Mouse (Mus musculus): ENCODE results near the gene Ptpn1.

- no peak for TF ChIP-seq EP300 (IDR thresholded peaks at IDR 0.05; ENCODE audit: low read length)
- no peak for TF ChIP-seq TBP (conservative IDR thresholded peaks at IDR 0.05; ENCODE audit: low read depth, low read length)
- TF ChIP-seq RCOR1 (conservative IDR thresholded peaks at IDR 0.05; ENCODE audit: low read depth, low read length): no peak
- no peak for TF ChIP-seq ETS1 (conservative IDR thresholded peaks at IDR 0.05; ENCODE audit: low read depth, low read length)
- no peak for TF ChIP-seq POLR2A (IDR thresholded peaks at IDR 0.05; ENCODE audit: low read depth, low read length)
- TF ChIP-seq POLR2AphosphoS2 (IDR thresholded peaks at IDR 0.05; ENCODE audit: low read depth, low read length): no peak
- no peak for TF ChIP-seq ZKSCAN1 (IDR thresholded peaks at IDR 0.05; ENCODE audit: borderline replicate concordance, low read depth, low read length)
Observed at GRCm38 (mm10) chr2:168005616-168006015, 73.8 kb downstream of the Ptpn1 start.

Measured in CH12.LX (cell line).